Mouse (Mus musculus) kidney, postnatal 14 days (tissue): ENCODE data around the gene Tapt1.
"Not testable (repeated sequence)": the region's sequence is repeated elsewhere in the genome, so short reads cannot be mapped to it uniquely, and the experiment has no call there.

Source experiments
- DNase-seq: peaks from one replicate; pipeline ENCODE4 v3.0.0; 2022; ENCODE audit warnings: mixed read lengths

Gene Tapt1

DNA sequence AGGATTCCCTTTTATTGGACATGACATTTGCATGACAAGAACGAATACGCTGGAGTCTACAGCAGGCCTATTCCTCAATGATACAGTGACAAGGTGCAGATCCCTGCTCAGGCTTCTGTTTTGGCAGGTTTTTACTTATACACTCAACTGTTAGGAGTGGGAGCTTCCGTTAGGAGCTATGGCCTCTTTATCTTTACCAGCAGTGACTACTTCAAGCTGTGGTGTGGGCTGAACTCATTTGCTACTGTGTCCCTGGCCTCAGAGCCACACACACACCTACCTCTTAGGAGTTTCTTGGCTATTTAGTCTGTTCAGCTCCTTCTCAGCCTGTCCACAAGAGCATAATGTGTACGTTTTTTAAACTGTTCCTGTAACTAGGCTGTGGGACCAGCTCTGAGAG, 30.3 kb downstream of the Tapt1 start:
- no peak for DNase-seq

DNA sequence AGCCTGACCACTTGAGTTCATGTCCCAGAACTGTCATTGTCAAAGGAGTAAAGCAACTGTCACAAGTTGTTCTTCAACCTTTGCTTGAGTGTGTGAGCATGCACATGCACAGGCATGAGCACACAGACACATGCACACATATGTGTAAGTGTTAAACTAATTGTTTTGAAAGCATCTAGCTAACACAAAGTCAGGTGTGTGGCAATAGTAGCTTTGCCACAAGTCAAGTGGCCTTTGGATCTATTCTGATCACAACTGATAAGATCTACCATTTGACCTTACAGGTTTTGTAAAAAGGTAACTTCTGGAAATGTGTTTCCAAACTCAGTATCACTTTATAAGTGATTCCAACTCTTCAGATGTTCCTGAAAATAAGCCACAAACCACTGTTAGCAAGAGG, 39.1 kb downstream of the Tapt1 start:
- no peak for DNase-seq

DNA sequence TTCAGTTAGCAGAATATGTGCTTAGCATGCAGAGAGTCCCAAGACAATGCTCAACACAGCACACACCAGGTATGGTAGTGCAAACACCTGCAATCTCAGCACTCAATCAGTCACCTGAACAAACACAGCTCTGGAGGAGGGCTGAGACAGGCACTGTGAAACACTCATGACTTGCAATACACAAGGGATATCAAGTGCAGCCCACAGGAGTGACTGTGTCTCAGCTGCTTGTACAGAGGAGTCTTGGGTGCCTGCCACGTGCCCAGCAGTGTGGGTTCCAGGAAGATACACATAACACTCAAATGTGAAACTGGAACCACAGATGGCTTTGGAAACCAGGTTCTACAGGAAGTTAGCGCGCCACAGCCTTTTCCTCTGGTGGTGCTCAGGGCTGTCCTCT, 44.8 kb downstream of the Tapt1 start:
- no peak for DNase-seq

DNA sequence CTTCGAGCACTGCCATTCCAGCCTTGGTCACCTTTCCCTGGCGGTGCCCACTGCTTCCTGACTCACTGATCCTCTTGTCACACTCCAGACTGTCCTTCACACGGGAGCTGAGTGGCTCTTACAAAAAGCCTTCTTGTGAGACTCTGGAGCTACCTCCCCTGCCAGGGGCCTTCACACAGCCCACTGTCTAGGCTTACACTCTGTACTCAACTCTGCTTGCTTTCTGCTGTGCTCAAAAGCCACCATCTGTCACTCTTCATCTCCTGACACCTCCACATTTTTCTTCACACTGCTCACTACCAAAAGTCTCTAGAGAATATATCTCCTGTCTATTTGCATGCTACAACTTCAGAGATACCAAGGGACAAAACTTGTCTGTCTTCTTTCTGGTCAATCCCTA, 46.0 kb downstream of the Tapt1 start:
- no peak for DNase-seq

DNA sequence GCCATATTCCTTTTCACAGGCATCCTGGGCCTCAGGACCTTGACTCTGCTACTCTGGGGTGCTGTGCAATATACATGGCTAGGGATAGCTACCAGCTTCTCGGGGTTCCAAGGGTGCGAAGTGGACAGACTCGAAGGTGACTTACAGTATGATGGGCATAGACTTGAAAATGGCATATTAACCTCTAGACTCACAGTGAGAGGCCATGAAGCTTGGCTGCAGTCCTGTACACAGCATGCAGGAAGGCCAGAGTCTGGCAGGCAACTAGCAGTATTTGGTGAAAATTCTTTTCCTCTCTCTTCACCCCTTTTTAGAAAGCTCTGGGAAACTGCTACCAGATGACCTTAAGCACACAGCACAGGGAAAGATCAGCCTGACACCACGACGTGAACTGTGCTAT, 52.4 kb downstream of the Tapt1 start:
- DNase-seq, result no peak

DNA sequence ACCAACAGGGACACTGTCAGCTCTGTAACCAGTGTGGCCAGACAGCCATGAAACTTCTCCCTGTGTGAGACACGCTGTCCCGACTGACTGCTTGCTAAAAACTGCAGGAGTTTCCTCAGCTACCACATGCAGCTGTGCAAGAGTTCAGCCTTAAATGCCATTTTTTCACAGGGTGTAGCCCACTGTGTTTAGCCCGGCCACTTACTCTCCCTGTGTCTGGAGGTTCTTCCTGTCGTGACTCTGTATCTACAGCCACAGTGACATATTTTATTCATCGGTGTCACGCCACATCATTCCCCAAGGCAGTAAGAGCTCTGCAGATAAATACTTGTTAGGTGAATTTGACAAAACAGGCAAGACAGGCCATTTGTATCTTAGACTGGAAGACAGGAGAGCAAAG, 59.6 kb downstream of the Tapt1 start:
- no peak for DNase-seq

DNA sequence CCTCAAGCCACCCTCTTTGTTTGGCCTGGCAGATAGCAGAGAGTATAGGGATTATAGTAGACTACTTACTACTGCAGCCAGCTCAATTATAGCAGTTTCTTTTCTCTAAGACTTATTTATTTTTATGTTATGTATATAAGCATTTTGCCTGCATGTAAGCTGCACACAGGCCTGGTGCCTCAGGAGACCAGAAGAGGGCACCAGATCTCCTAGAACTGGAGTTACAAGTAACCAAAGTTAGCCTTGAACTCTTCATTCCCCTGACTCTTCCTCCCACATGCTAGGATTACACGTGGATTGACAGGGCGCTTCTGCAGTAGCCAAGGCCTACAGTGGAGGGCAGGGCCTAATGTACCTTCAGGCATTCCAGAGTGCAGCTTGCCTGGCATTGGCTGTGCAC, 60.6 kb downstream of the Tapt1 start:
- peak; percentile 24 for DNase-seq

DNA sequence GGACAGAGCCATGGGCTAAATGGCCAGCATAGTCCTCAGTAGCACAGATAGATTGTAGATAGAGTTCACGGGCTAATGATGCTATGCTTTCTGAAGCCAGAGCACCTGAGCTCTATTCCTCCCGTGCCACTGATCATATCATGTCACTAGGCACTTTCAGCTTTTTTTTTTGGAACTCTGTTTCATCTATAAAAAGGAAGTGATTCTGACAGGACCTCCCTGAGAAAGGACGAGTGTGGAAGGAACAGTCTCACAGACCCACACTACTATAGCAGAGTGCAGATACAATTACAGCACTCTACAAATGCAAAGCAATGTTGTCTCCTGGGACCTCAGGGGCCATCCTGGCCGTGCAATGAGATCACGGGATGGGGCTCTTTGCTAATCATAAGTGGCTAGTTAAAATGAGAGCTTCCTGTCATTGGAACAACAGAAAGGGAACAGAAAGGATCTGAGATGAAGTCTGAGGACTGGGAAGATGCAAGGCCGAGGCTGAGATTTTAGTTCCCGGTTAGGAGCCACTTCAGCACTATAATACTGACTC, 62.1 kb downstream of the Tapt1 start:
- no peak for DNase-seq

DNA sequence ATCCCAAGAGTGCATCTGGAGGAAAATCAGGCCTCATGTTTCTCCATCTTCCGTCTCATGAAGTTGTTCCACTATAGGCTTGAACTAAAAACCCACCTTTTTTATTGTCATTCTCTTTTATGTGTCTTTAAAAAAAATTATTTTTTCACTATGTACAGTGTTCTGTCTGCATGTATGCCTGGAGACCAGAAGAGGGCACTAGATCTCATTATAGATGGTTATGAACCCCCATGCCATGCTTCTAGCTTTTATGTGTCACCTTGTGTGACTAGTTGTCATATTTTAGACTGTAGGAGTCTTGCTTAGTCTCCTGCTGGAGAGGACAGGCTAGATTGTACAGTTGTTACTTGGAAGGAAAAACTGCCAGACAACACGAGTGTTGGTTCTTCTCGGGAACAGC, 63.1 kb downstream of the Tapt1 start:
- DNase-seq, result no peak

DNA sequence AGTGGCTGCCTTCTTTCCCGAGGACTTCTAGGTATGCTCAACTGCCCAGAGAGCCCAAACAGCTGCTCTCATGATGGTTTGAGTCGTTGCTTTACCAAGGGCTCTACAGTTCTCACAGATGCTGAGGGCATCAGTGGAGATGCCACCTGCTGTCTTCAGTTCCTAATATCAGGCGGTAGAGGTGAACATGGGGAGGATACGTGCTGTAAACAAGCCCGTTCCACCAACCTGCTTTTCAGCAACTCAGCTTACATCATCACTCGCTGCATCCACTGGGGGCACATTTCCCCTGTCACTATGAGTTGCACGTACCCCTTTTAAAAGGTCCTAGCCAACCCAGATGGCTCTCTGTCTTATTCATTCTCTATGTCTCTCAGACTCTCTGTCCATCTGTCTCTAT, 63.6 kb downstream of the Tapt1 start:
- no peak for DNase-seq

DNA sequence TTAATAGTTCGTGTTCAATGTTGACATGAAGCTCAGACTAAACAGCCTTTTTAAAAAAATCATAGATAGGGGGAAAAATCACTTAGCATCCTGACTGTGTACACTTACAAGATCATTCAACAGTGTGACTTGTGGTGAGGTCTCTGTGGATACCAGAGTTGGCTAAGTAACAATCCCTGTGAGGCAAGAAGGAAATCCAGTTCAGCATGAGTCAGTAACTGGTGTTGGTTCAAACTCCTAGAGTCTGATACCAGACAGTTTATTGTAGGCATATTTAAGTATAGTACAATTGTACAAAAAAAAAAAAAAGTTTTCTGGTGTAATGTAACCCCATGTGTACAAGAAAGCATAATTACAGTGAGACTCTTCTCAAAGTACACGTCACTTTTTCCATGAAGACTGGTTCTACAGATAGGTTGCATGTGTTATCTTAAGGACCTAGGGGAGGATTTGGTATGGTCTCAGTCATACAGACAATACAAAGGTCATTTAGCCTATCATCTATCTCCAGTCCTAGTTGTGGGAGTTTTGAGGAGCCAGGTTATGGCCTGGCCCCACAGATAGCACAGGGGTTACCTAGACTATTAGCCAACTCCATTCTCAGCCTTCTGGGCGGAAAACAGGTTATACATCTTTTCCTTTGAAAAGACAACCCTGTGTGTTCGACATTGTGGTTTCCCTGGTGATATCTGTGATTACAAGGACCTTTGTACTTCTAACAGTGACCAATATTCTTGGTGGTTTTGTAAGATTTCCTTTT, 66.6 kb downstream of the Tapt1 start:
- no peak for DNase-seq

DNA sequence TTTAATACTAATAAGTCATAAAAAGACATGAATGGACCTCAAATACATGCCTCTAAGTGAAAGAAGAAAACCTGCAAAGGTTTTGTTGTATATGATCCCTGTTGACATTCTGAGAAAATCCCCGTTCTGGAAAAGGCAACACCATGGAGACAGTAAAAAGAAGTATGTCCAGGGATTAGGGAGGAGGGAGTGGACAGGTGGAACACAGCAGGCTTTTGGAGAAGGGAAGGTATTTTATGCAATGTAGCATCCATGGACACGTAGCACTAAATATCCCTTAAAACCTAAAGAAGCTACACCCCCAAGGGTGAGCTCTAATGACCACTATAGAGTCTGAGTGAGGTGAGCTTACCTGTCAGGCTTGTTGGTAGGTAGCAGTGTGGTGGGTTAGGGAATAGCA, 67.2 kb downstream of the Tapt1 start:
- DNase-seq, result no peak

DNA sequence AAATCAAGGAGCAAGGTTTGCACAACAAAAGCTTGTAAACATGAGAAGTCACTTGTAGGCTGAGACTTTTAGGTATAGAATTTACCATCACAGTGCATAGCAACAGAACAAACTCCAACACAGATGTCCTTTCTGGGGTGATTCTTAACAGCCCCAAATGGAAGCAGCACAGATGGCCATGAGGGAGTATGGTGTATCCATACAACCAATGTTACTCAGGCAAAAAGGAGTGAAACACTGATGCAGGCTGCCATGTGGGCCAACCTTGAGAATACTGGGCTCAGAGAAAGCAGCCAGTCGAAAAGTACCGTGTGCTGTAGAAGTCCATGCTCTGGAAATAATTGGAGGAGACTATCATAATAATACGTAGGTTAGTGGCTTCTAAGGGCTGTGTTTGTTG, 68.0 kb downstream of the Tapt1 start:
- no peak for DNase-seq

DNA sequence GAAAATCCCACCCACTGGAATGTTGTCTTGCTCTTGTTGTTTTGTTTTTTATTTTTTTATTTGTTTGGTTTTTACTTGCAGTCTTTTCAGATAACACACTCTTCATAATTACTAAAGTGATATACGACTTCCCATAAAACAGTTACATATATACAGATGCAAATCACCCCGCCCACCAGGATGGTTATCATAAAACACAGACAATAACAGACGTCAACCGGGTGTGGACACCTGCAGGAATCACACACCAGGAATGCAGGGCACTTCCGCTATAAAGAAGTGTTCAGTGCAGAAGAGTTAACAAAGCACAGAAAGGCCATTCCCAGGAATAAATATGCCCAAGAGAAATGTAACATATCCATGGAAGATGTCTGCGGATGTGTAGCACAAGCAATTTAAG, 68.7 kb downstream of the Tapt1 start:
- DNase-seq, result no peak

DNA sequence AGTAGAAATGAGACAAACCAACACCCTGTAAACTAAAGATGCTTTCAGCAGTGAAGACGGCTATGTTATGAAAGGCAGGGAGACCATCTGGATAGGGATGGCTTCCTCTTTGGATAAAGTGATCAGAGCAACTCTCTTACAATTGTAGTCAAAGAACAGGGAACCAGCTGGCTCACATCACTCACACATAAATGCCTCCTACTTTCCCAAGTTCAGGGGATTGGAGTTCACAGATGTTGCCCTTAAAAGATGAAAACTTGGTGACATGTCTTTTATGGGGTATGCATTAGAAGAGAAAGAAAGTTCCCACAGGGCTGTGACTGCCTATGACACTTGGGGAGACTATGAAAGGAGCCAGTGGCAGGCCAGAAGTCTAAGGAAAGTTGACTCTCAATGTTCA, 73.4 kb downstream of the Tapt1 start:
- DNase-seq, result peak; percentile 34

DNA sequence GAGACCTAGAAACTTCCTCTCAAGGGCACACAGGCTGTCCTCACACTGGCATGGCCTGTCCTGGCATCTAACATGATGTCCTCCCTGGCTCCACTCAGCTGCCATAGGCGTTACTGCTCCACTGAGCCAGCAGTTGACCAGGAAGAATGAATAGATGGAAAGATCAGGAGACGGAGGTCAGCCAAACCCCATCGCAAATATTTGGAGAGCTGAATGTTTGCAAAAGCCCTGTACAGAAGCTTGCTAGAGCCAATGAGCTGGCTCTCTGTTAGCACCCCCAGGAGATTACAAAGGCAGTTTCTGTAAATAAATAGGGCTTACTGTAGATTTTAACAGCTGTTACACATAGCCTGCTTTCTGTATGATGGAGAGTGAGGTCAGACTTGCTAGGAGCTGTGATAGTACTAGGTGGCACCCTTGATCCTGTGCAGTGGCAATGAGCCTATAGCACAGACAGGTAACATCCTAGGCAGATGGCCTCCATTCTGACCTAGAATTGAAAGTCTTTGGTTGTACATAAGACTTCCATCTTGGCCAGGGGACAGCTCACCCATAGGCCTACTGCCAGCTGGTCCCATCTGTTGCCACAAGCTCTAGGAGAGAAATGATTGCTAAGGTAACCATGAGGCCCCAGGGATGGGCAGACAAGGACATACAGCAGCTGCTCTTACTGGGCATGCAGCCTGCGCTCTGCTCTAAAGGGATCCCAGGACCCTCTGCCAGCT, 74.9 kb downstream of the Tapt1 start:
- DNase-seq, result peak; percentile 23

DNA sequence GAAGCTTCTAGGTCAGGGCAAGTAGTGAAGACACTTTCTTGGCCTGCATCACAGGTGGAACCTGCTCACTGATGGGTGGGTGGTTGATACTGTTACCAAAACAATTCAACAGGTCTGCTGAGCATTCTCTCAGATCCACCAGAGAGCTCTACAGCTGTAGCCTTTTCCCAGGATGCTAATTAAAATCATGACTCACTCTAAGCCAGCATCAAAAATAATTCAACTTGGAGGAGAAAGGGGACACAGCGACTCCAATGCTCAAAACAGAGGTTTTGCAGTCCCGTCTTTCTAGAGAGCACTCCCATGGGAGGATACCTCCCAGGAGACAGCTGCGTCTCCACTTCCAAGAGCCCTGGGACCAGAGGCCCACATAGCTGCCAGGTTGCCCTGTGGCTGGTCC, 78.7 kb downstream of the Tapt1 start:
- no peak for DNase-seq

DNA sequence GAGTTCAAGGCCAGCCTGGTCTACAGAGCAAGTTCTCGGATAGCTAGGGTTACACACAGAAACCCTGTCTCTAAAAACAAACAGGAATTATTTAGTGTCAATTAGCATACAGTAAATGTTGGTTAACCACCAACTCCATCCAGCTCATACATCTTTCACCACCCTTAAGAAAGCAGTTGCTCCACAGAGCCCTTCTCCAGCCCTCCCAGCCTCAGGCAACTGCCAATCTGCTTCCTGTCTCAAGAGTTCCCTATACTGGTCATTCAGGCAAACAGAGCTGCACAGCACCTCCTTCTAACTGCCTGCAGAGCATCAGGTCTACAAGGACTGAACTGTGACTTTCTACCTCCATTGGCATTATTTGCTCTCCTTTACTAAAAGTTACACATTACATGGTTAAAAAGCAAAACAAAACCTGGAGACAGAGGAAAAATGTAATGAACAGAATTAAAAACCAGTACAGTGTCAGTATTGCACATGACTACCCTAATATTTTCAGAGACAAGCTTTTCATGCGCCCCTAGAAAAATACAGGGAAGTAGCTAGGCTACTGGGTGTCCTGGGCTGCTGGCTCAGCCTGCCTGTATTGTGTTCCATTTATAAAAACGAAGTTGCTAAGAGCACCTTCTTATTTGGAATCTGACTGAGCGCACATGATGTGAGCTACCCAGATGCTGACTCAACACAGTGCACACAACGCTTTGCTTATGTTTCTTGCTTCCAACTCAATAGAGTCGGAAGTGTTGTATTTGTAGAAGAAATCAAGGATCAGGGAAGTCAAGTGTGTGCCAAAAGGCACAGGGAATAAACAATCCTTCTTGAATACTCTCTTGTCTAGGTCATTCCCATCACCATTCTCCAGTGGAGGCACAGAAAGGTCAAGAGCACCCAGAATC, 79.7 kb downstream of the Tapt1 start:
- DNase-seq, result no peak

DNA sequence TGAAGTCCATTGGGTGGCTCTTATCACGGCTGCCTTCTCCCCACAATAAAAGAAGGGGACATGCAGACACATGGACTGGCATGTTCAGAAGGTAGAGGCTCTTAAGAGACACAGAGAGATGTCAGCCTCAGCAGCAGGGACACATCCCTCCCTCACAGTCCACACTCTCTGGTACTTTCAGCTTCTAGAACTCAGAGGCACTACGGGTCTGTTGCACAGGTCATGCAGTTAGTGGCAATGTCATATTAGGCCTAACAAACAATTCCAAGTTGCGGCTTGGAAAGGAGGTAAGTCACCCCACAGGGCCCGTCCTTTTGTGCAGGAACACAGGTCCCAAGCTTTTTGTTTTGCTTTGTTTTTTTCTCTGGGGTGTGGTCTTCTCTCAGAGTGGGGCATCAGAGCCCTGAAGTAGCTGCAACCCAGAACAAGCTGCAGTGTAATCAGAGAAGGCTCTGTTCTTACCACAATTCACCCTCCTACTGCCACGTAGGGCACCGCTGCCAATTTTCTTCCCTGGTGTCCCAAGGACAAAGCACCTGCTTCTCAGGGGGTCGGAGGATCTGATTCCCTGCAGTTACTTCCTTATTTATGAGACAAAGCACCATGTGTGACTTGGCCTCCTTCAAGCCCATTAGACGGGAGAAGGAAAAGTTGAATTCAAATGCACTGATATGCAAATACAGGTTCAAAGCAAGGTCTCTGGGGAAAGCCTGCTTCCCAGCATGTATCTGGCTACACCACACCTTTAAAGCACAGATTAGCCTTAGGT, 82.8 kb downstream of the Tapt1 start:
- DNase-seq, result no peak

DNA sequence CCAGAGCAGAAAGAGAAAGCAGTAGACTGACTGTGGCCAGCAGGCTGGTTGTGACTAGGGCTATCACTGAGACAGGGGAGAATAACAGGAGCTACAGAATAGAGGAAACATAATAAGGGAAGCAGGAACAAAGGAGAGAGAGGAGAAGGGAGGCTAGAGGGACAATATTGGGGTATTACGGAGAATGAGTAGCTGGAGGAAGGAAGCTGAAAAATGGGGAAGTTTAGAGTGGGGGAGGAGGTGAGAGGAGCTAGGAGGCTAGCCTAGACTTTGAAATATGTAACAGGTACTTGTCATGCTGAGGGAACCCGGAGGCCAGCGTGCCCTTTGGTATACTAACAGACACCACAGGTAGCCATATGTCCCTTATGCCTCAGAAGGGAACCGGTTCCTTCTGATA, 98.9 kb downstream of the Tapt1 start:
- DNase-seq, result no peak

DNA sequence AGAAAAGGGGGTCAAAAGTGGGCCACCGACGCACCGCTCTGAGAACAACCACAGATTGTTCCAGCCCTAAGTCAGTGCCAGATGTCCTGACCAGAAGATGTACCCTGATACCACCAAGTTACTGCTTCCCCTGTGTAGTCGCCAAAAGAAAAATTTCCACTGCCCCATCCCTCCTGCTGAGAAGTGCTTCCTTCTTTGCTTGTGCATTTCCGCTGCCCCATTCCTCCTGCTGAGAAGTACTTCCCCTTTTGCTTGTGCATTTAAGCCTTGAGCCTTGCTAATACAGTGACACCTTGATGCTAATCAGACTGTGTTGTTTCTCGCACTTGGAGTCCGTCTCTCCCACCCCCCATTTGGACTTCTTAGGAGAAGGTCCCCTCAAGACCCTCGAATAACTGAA, 99.9 kb downstream of the Tapt1 start:
- not testable (repeated sequence) for DNase-seq
